19 mouse cellular contexts compared by ENCODE assay signal in genomic region chr1:36587860-36588259, GRCm38 (mm10). TPM values are rescaled to one million over a fixed set of nuclear protein-coding genes. Genes with fewer than 3 reads are reported as not detected.
DNase-seq lines count a peak whose midpoint lies in the region; ATAC-seq and TF ChIP-seq lines count a peak whose summit lies in the region.
"Had no signal": no experiment of that assay in that cellular context is flagged by ENCODE, and none has a peak within 500 bp of the region (broad histone marks: within the 10 kb centered on the region; RNA-seq: fewer than 3 reads in every experiment).

No protein-coding gene starts in this region.

- TF ChIP-seq CTCF in heart, adult 2 months (IDR thresholded peaks at IDR 0.05), result no peak
- TF ChIP-seq CTCF in lung, embryonic 14.5 days (IDR thresholded peaks at IDR 0.05; ENCODE audit: low read depth), result no peak
- TF ChIP-seq CTCF in small intestine, adult 2 months (IDR thresholded peaks at IDR 0.05; ENCODE audit: extremely low read depth, insufficient read length, insufficient replicate concordance, low read depth, low read length), result no peak

- H3K27ac ChIP-seq in heart, adult 2 months, result peak overlapping the region; percentile 91
- H3K27ac ChIP-seq in lung, embryonic 14.5 days (ENCODE audit: low read depth), result peak overlapping the region; percentile 78; the same call in 1 of the 2 replicates
- peak overlapping the region; percentile 89 for H3K27ac ChIP-seq in embryonic facial prominence, embryonic 13.5 days
- peak overlapping the region; percentile 65; the same call in 1 of the 2 replicates for H3K27ac ChIP-seq in small intestine, adult 2 months (ENCODE audit: insufficient read depth, low read depth, low read length)

- H3K4me1 ChIP-seq in heart, adult 2 months (ENCODE audit: control insufficient read depth, insufficient read depth, low read length), result peaks cover 19% of the 10 kb centered on the region
- H3K4me1 ChIP-seq in lung, embryonic 14.5 days (ENCODE audit: insufficient read depth), result peaks cover 24% of the 10 kb centered on the region
- H3K4me1 ChIP-seq in embryonic facial prominence, embryonic 13.5 days, result peaks cover 75% of the 10 kb centered on the region
- peaks cover 13% of the 10 kb centered on the region for H3K4me1 ChIP-seq in small intestine, adult 2 months (ENCODE audit: control insufficient read depth, insufficient read depth, insufficient read length, low read length)

- no peak for TF ChIP-seq EP300 in heart, adult 2 months (IDR thresholded peaks at IDR 0.05; ENCODE audit: insufficient read depth, low read depth, low read length)

- no peaks in the 10 kb centered on the region for H3K79me2 ChIP-seq in heart, adult 2 months (replicated peaks; ENCODE audit: control insufficient read depth, insufficient read depth, low read length)

- H3K9ac ChIP-seq in heart, adult 2 months (ENCODE audit: low read depth, low read length), result no peak overlapping the region
- H3K9ac ChIP-seq in lung, embryonic 14.5 days, result no peak overlapping the region
- H3K9ac ChIP-seq in embryonic facial prominence, embryonic 13.5 days, result no peak overlapping the region
- H3K9ac ChIP-seq: heart, embryonic 15.5 days; neural tube, embryonic 15.5 days had no signal

- TF ChIP-seq POLR2A in heart, adult 2 months (IDR thresholded peaks at IDR 0.05; ENCODE audit: insufficient read depth, low read depth, low read length), result no peak
- no peak for TF ChIP-seq POLR2A in small intestine, adult 2 months (IDR thresholded peaks at IDR 0.05; ENCODE audit: low read depth, low read length)

- no peaks in the 10 kb centered on the region for H3K9me3 ChIP-seq in lung, embryonic 14.5 days (ENCODE audit: low read depth, low read length)
- no peaks in the 10 kb centered on the region for H3K9me3 ChIP-seq in embryonic facial prominence, embryonic 13.5 days
- H3K9me3 ChIP-seq: heart, embryonic 15.5 days; neural tube, embryonic 15.5 days had no signal

- ATAC-seq in lung, embryonic 14.5 days (ENCODE audit: insufficient read depth), result no peak
- no peak for ATAC-seq in embryonic facial prominence, embryonic 13.5 days (ENCODE audit: insufficient number of reproducible peaks, insufficient read depth, low FRiP score, low TSS enrichment, low read depth)
- ATAC-seq: midbrain, embryonic 16.5 days had no signal

- WGBS in heart, adult 2 months, result 91% methylated on average over 6 of the region's 6 CpGs
- WGBS in lung, embryonic 14.5 days, result 81% methylated on average over 6 of the region's 6 CpGs
- 85% methylated on average over 6 of the region's 6 CpGs for WGBS in embryonic facial prominence, embryonic 13.5 days
- WGBS in small intestine, adult 2 months, result 91% methylated on average over 6 of the region's 6 CpGs

- H3K4me3 ChIP-seq in heart, adult 2 months, result no peak overlapping the region
- H3K4me3 ChIP-seq in lung, embryonic 14.5 days (ENCODE audit: low read depth, low read length), result no peak overlapping the region
- no peak overlapping the region for H3K4me3 ChIP-seq in embryonic facial prominence, embryonic 13.5 days
- no peak overlapping the region for H3K4me3 ChIP-seq in small intestine, adult 2 months (ENCODE audit: low read depth, low read length)
- H3K4me3 ChIP-seq: heart, embryonic 15.5 days; neural tube, embryonic 15.5 days had no signal

- no peaks in the 10 kb centered on the region for H3K27me3 ChIP-seq in heart, adult 2 months (ENCODE audit: control insufficient read depth, insufficient read depth, low read length)
- no peaks in the 10 kb centered on the region for H3K27me3 ChIP-seq in lung, embryonic 14.5 days (ENCODE audit: insufficient read depth, low read length)
- no peaks in the 10 kb centered on the region for H3K27me3 ChIP-seq in embryonic facial prominence, embryonic 13.5 days
- no peaks in the 10 kb centered on the region for H3K27me3 ChIP-seq in small intestine, adult 2 months (ENCODE audit: control insufficient read depth, insufficient read depth, low read length)
- H3K27me3 ChIP-seq: heart, embryonic 15.5 days had no signal

- no peak overlapping the region for H3K4me2 ChIP-seq in lung, embryonic 14.5 days
- no peak overlapping the region for H3K4me2 ChIP-seq in embryonic facial prominence, embryonic 13.5 days
- H3K4me2 ChIP-seq: heart, embryonic 15.5 days; neural tube, embryonic 15.5 days had no signal

- DNase-seq in heart, adult 2 months, result no peak
- no peak for DNase-seq in heart, postnatal 25 days (ENCODE audit: low spot score)
- no peak for DNase-seq in lung, embryonic 14.5 days
- no peak for DNase-seq in lung, postnatal 25 days (ENCODE audit: low spot score)
- DNase-seq in urinary bladder, postnatal 25 days (ENCODE audit: low spot score), result no peak
- no peak for DNase-seq in adrenal gland, postnatal 4 days (ENCODE audit: low spot score in 2 of 2)
- DNase-seq: adrenal gland, postnatal 36 days; cerebellum, adult 11 months; kidney, adult 11 months; layer of hippocampus, adult 9-11 months; lung, postnatal 14 days had no signal

- H3K36me3 ChIP-seq in heart, adult 2 months (ENCODE audit: control insufficient read depth, insufficient read depth, low read length), result no peaks in the 10 kb centered on the region
- H3K36me3 ChIP-seq in lung, embryonic 14.5 days (ENCODE audit: insufficient read depth), result no peaks in the 10 kb centered on the region
- no peaks in the 10 kb centered on the region for H3K36me3 ChIP-seq in embryonic facial prominence, embryonic 13.5 days
- H3K36me3 ChIP-seq in small intestine, adult 2 months (ENCODE audit: control insufficient read depth, insufficient read depth, low read length), result no peaks in the 10 kb centered on the region
- H3K36me3 ChIP-seq: heart, embryonic 15.5 days; neural tube, embryonic 15.5 days had no signal

- intact Hi-C loops in heart, adult 2 months (cut with DNase I), result loop anchor here (2.0 kb wide), 1 partner anchor 33 kb away; no protein-coding TSS in a partner anchor
- intact Hi-C loops in heart, postnatal 25 days (cut with DNase I), result no loop called here

RNA-seq across cellular contexts. Expression of gene Sema4c, which starts 29.7 kb away (rescaled TPM):
- 10 to 100 TPM; 10.6 to 11.1 TPM for total RNA-seq in heart, adult 2 months (2021)
- polyA plus RNA-seq in heart, adult 2 months (2012; rRNA removed), result 12.7 and 15.2 TPM in 2 replicates
- total RNA-seq in heart, postnatal 25 days (2021), result 10 to 100 TPM; 14.8 to 15.7 TPM
- 2.2 and 2.7 TPM in 2 replicates for polyA plus RNA-seq in lung, embryonic 14.5 days (2014; fragmentation: Nextera tagmentation; extraction: Ambion mirVana)
- 22.5 and 24.2 TPM in 2 replicates for polyA plus RNA-seq in embryonic facial prominence, embryonic 13.5 days (2015; fragmentation: Nextera tagmentation; extraction: Ambion mirVana)
- 3.4 and 6.0 TPM in 2 replicates for polyA plus RNA-seq in small intestine, adult 2 months (2012; rRNA removed)
- 10 to 100 TPM; 44.0 to 57.6 TPM for total RNA-seq in adrenal gland, postnatal 4 days (2021)

RNA-seq across cellular contexts. Expression of gene Ankrd39, which starts 40.6 kb away (rescaled TPM):
- total RNA-seq in heart, adult 2 months (2021), result 1 to 10 TPM; 6.2 to 6.3 TPM
- 11.1 TPM in 2 replicates for polyA plus RNA-seq in heart, adult 2 months (2012; rRNA removed)
- 1 to 10 TPM; 5.6 to 8.1 TPM for total RNA-seq in heart, postnatal 25 days (2021)
- polyA plus RNA-seq in lung, embryonic 14.5 days (2014; fragmentation: Nextera tagmentation; extraction: Ambion mirVana), result 18.9 and 19.9 TPM in 2 replicates
- 27.3 and 28.6 TPM in 2 replicates for polyA plus RNA-seq in embryonic facial prominence, embryonic 13.5 days (2015; fragmentation: Nextera tagmentation; extraction: Ambion mirVana)
- polyA plus RNA-seq in small intestine, adult 2 months (2012; rRNA removed), result 10.3 and 13.5 TPM in 2 replicates
- total RNA-seq in adrenal gland, postnatal 4 days (2021), result 10 to 100 TPM; 19.8 to 23.1 TPM

RNA-seq across cellular contexts. Expression of gene Gm42417, which starts 48.6 kb away (rescaled TPM):
- total RNA-seq in heart, adult 2 months (2021), result 100 to 1,000 TPM; 148 to 172 TPM
- polyA plus RNA-seq in heart, adult 2 months (2012; rRNA removed), result 0.09 TPM in 1 of 2 replicates, not detected in the other
- total RNA-seq in heart, postnatal 25 days (2021), result 100 to 1,000 TPM; 112 to 186 TPM
- not detected in 2 replicates for polyA plus RNA-seq in lung, embryonic 14.5 days (2014; fragmentation: Nextera tagmentation; extraction: Ambion mirVana)
- polyA plus RNA-seq in embryonic facial prominence, embryonic 13.5 days (2015; fragmentation: Nextera tagmentation; extraction: Ambion mirVana), result not detected in 2 replicates
- not detected in 2 replicates for polyA plus RNA-seq in small intestine, adult 2 months (2012; rRNA removed)
- not detected for total RNA-seq in adrenal gland, postnatal 4 days (2021)
- total RNA-seq: common myeloid progenitor, adult 5-6 weeks; left cerebral cortex, postnatal 25 days; MEL had no signal
- polyA plus RNA-seq: heart, embryonic 15.5 days had no signal

RNA-seq across cellular contexts. Expression of gene Ankrd23, which starts 51.2 kb away (rescaled TPM):
- total RNA-seq in heart, adult 2 months (2021), result 100 to 1,000 TPM; 310 to 338 TPM
- 397 and 412 TPM in 2 replicates for polyA plus RNA-seq in heart, adult 2 months (2012; rRNA removed)
- 100 to 1,000 TPM; 215 to 337 TPM for total RNA-seq in heart, postnatal 25 days (2021)
- 11.6 and 11.7 TPM in 2 replicates for polyA plus RNA-seq in lung, embryonic 14.5 days (2014; fragmentation: Nextera tagmentation; extraction: Ambion mirVana)
- polyA plus RNA-seq in embryonic facial prominence, embryonic 13.5 days (2015; fragmentation: Nextera tagmentation; extraction: Ambion mirVana), result 23.7 and 24.1 TPM in 2 replicates
- 5.2 and 5.8 TPM in 2 replicates for polyA plus RNA-seq in small intestine, adult 2 months (2012; rRNA removed)
- 10 to 100 TPM; 20.7 to 22.9 TPM for total RNA-seq in adrenal gland, postnatal 4 days (2021)
